8 mouse cellular contexts compared by ENCODE assay signal in the genomic region with DNA sequence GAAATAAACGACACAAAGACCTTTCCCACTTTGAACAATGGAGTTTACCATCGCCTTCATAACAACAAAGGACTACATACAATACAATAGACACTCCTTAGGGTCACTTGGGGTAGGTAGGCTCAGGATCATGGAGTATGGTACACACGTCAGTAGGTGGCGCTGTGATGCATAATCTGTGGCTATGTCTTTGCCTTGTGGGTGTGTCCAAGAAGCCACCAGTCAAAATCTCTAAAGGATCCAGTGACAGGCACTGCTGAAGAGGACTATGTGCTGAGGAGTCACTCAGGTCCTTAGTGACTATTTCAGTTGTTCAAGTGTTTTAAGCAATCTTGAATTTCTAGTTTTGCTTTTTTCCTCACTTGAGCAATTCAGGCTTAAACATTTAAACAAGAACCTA.
A peak's percentile ranks its signal among the peaks of the same experiment; 100 is the strongest.
DNase-seq lines count a peak whose midpoint lies in the region; ATAC-seq and TF ChIP-seq lines count a peak whose summit lies in the region.

No protein-coding gene starts in this region.

- no peaks in the 10 kb centered on the region for H3K27me3 ChIP-seq in ES-Bruce4 (ENCODE audit: control insufficient read depth, insufficient read depth, low read length, poor library complexity, severe bottlenecking)
- H3K27me3 ChIP-seq in midbrain, embryonic 15.5 days (replicated peaks), result no peaks in the 10 kb centered on the region
- H3K27me3 ChIP-seq in hindbrain, embryonic 13.5 days, result no peaks in the 10 kb centered on the region

- H3K9ac ChIP-seq in ES-Bruce4 (ENCODE audit: low read depth, poor library complexity, severe bottlenecking), result no peak overlapping the region
- no peak overlapping the region for H3K9ac ChIP-seq in midbrain, embryonic 15.5 days
- H3K9ac ChIP-seq in hindbrain, embryonic 13.5 days, result no peak overlapping the region

- peak; percentile 4 for DNase-seq in kidney, adult 11 months
- no peak for DNase-seq in kidney, postnatal 14 days
- peak; percentile 63 to 64 for DNase-seq in adrenal gland, postnatal 36 days
- peak; percentile 35 for DNase-seq in induced T-regulatory cell, adult 2 months (ENCODE audit: low read depth)
- peak; percentile 45 for DNase-seq in retina, embryonic 14.5 days (ENCODE audit: low spot score)

- H3K9me3 ChIP-seq in ES-Bruce4 (replicated peaks; ENCODE audit: control insufficient read depth, insufficient read depth, low read length, poor library complexity, severe bottlenecking), result no peaks in the 10 kb centered on the region
- no peaks in the 10 kb centered on the region for H3K9me3 ChIP-seq in midbrain, embryonic 15.5 days
- H3K9me3 ChIP-seq in hindbrain, embryonic 13.5 days, result no peaks in the 10 kb centered on the region

- no peak for TF ChIP-seq POLR2A in ES-Bruce4 (IDR thresholded peaks at IDR 0.05; ENCODE audit: insufficient read depth, low read length)

- H3K4me2 ChIP-seq in midbrain, embryonic 15.5 days, result no peak overlapping the region
- no peak overlapping the region for H3K4me2 ChIP-seq in hindbrain, embryonic 13.5 days

- WGBS in midbrain, embryonic 15.5 days, result 64% methylated on average over 4 of the region's 4 CpGs
- whole genome bisulfite sequencing in hindbrain, embryonic 13.5 days, result 58% methylated on average over 4 of the region's 4 CpGs

- no peak overlapping the region for H3K27ac ChIP-seq in ES-Bruce4 (ENCODE audit: insufficient read depth, low read length)
- no peak overlapping the region for H3K27ac ChIP-seq in midbrain, embryonic 15.5 days
- no peak overlapping the region for H3K27ac ChIP-seq in hindbrain, embryonic 13.5 days

- H3K4me3 ChIP-seq in ES-Bruce4 (ENCODE audit: low read depth, low read length), result no peak overlapping the region
- H3K4me3 ChIP-seq in midbrain, embryonic 15.5 days, result no peak overlapping the region
- no peak overlapping the region for H3K4me3 ChIP-seq in hindbrain, embryonic 13.5 days

- no peaks in the 10 kb centered on the region for H3K36me3 ChIP-seq in ES-Bruce4 (ENCODE audit: control insufficient read depth, insufficient read depth, low read length, poor library complexity, severe bottlenecking)
- H3K36me3 ChIP-seq in midbrain, embryonic 15.5 days (replicated peaks), result peaks cover 9% of the 10 kb centered on the region; the same call in 1 of the 2 replicates
- H3K36me3 ChIP-seq in hindbrain, embryonic 13.5 days, result peaks cover 33% of the 10 kb centered on the region

- ATAC-seq in midbrain, embryonic 15.5 days (replicated peaks), result no peak
- ATAC-seq in hindbrain, embryonic 13.5 days (ENCODE audit: low FRiP score), result no peak

- TF ChIP-seq CTCF in ES-Bruce4 (IDR thresholded peaks at IDR 0.05; ENCODE audit: low read depth, low read length), result peak; percentile 43

- no peak for TF ChIP-seq EP300 in ES-Bruce4 (IDR thresholded peaks at IDR 0.05; ENCODE audit: insufficient read depth, low read depth, low read length)

- no peaks in the 10 kb centered on the region for H3K4me1 ChIP-seq in ES-Bruce4 (ENCODE audit: control insufficient read depth, insufficient read depth, low read length)
- H3K4me1 ChIP-seq in midbrain, embryonic 15.5 days, result no peaks in the 10 kb centered on the region
- H3K4me1 ChIP-seq in hindbrain, embryonic 13.5 days (replicated peaks), result peaks cover 3% of the 10 kb centered on the region; the same call in 1 of the 2 replicates
